Mouse (Mus musculus): ENCODE data around the gene Mrpl34. TPM values are rescaled to one million over a fixed set of nuclear protein-coding genes. Genes with fewer than 3 reads are reported as not detected.

Gene Mrpl34
- polyA plus RNA-seq, 1 experiment from 2014 or later, result 214 TPM

GRCm38 (mm10) chr8:71465733-71466132 lies 974 bp downstream of the Mrpl34 start:
- H3K36me3 ChIP-seq (ENCODE audit: control insufficient read depth, insufficient read depth, low read length), result peaks cover 12% of the 10 kb centered on the region

DNA sequence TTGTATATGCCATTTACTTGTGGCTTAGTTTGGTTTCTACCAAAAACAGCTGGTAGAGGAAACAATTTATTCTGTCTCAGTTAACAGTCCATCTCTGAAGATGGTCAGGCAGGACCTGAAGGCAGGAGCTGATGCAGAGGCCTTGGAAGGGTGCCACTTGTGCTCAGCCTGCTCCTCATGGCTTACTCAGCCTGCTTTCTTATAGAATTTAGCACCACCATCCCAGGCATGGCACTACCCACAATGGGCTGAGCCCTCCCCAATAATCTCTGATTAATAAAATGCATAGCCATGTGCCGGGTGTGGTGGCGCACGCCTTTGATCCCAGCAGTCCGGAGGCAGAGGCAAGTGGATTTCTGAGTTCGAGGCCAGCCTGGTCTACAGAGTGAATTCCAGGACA lies 1.4 kb downstream of the Mrpl34 start:
- H3K4me3 ChIP-seq (ENCODE audit: low read depth, low read length), result no peak overlapping the region
- H3K36me3 ChIP-seq (ENCODE audit: control insufficient read depth, insufficient read depth, low read length), result peaks cover 12% of the 10 kb centered on the region
- DNase-seq (ENCODE audit: low spot score), result no peak
- ATAC-seq, result no peak
- no peaks in the 10 kb centered on the region for H3K9me3 ChIP-seq (replicated peaks; ENCODE audit: control insufficient read depth, low read length)
- no peaks in the 10 kb centered on the region for H3K27me3 ChIP-seq (replicated peaks; ENCODE audit: control insufficient read depth, insufficient read depth, low read length)
- H3K4me2 ChIP-seq (ENCODE audit: low read length), result no peak overlapping the region
- 97% methylated on average over 5 of the region's 5 CpGs for WGBS
- no peak overlapping the region for H3K9ac ChIP-seq (ENCODE audit: low read length)
- no peak overlapping the region for H3K27ac ChIP-seq (ENCODE audit: low read depth, low read length)
- H3K4me1 ChIP-seq (ENCODE audit: control insufficient read depth, insufficient read depth, low read length), result peaks cover 27% of the 10 kb centered on the region

More at GRCm38 (mm10) chr8:71465733-71466132, 974 bp downstream of the Mrpl34 start:
- 85% methylated on average over 8 of the region's 8 CpGs for WGBS
- Histone ChIP-seq H3K9me3 (replicated peaks; ENCODE audit: control insufficient read depth, low read length) (no peaks in the 10 kb centered on the region), H3K9ac (ENCODE audit: low read length) (peak overlapping the region; percentile 75), H3K4me3 (ENCODE audit: low read depth, low read length) (peak overlapping the region; percentile 75), H3K27ac (ENCODE audit: low read depth, low read length) (no peak overlapping the region; the same call in 1 of the 2 replicates), H3K4me2 (ENCODE audit: low read length) (peak overlapping the region; percentile 76), H3K27me3 (replicated peaks; ENCODE audit: control insufficient read depth, insufficient read depth, low read length) (no peaks in the 10 kb centered on the region), H3K4me1 (ENCODE audit: control insufficient read depth, insufficient read depth, low read length) (peaks cover 27% of the 10 kb centered on the region)
- ATAC-seq (no peak), DNase-seq (ENCODE audit: low spot score) (no peak)

GRCm38 (mm10) chr8:71467201-71467600 lies 2.4 kb downstream of the Mrpl34 start:
- no peak overlapping the region for H3K4me2 ChIP-seq (ENCODE audit: low read length)
- peaks cover 15% of the 10 kb centered on the region for H3K36me3 ChIP-seq (ENCODE audit: control insufficient read depth, insufficient read depth, low read length)
- ATAC-seq, result no peak
- 96% methylated on average over 2 of the region's 2 CpGs for WGBS
- H3K9me3 ChIP-seq (replicated peaks; ENCODE audit: control insufficient read depth, low read length), result no peaks in the 10 kb centered on the region
- DNase-seq (ENCODE audit: low spot score), result no peak
- no peak overlapping the region for H3K27ac ChIP-seq (ENCODE audit: low read depth, low read length)
- H3K4me1 ChIP-seq (ENCODE audit: control insufficient read depth, insufficient read depth, low read length), result peaks cover 24% of the 10 kb centered on the region
- no peak overlapping the region for H3K4me3 ChIP-seq (ENCODE audit: low read depth, low read length)
- no peaks in the 10 kb centered on the region for H3K27me3 ChIP-seq (replicated peaks; ENCODE audit: control insufficient read depth, insufficient read depth, low read length)
- H3K9ac ChIP-seq (ENCODE audit: low read length), result no peak overlapping the region

GRCm38 (mm10) chr8:71468001-71468400 lies 3.2 kb downstream of the Mrpl34 start:
- Histone ChIP-seq H3K4me1 (ENCODE audit: control insufficient read depth, insufficient read depth, low read length) (peaks cover 19% of the 10 kb centered on the region), H3K4me3 (ENCODE audit: low read depth, low read length) (no peak overlapping the region), H3K36me3 (ENCODE audit: control insufficient read depth, insufficient read depth, low read length) (peaks cover 23% of the 10 kb centered on the region), H3K9ac (ENCODE audit: low read length) (no peak overlapping the region), H3K9me3 (replicated peaks; ENCODE audit: control insufficient read depth, low read length) (no peaks in the 10 kb centered on the region), H3K27me3 (replicated peaks; ENCODE audit: control insufficient read depth, insufficient read depth, low read length) (no peaks in the 10 kb centered on the region), H3K27ac (ENCODE audit: low read depth, low read length) (no peak overlapping the region), H3K4me2 (ENCODE audit: low read length) (no peak overlapping the region)
- 91% methylated on average over 1 of the region's 1 CpGs for WGBS
- ATAC-seq (no peak), DNase-seq (ENCODE audit: low spot score) (no peak)

DNA sequence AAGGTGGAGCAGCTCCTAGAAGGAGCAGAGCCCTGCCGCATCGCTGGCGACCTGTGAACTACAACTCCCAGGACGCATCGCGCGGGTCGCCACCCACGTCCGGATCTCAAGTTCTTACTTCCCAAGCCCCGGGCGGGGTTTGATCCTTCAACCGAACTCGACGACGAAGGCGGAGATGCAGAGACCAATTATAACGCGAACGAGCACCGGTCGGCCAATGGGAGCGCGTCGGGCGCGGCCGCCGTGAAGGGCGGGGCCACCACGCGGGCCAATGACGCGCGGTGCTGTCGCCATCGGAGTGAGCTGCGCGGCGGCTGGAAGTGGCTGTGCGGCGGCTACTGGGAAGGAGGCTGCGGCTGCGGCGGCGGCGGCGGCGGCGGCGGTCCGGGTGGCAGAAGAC lies 4.2 kb downstream of the Mrpl34 start, which contains the start of gene Dda1:
Gene Dda1 (plus strand): TSS at position 284 of the 400 bp plus-strand sequence.
- peak within 1 kb of the TSS; percentile 77 for H3K9ac ChIP-seq (ENCODE audit: low read length)
- no peaks in the 10 kb centered on the region for H3K27me3 ChIP-seq (replicated peaks; ENCODE audit: control insufficient read depth, insufficient read depth, low read length)
- WGBS, result 0% methylated on average over 52 of the region's 52 CpGs
- H3K27ac ChIP-seq (ENCODE audit: low read depth, low read length), result peak within 1 kb of the TSS; percentile 80; the same call in 1 of the 2 replicates
- peak within 1 kb of the TSS; percentile 92 for H3K4me2 ChIP-seq (ENCODE audit: low read length)
- no peaks in the 10 kb centered on the region for H3K9me3 ChIP-seq (replicated peaks; ENCODE audit: control insufficient read depth, low read length)
- DNase-seq (ENCODE audit: low spot score) (peak; percentile 100), ATAC-seq (peak; percentile 91)
- H3K36me3 ChIP-seq (ENCODE audit: control insufficient read depth, insufficient read depth, low read length), result peaks cover 33% of the 10 kb centered on the region
- H3K4me3 ChIP-seq (ENCODE audit: low read depth, low read length), result peak within 1 kb of the TSS; percentile 74
- H3K4me1 ChIP-seq (ENCODE audit: control insufficient read depth, insufficient read depth, low read length), result peaks cover 16% of the 10 kb centered on the region

GRCm38 (mm10) chr8:71469411-71469810 lies 4.7 kb downstream of the Mrpl34 start:
- H3K9ac ChIP-seq (ENCODE audit: low read length), result peak overlapping the region; percentile 77
- peaks cover 38% of the 10 kb centered on the region for H3K36me3 ChIP-seq (ENCODE audit: control insufficient read depth, insufficient read depth, low read length)
- under 1% methylated on average over 24 of the region's 24 CpGs for WGBS
- peaks cover 13% of the 10 kb centered on the region for H3K4me1 ChIP-seq (ENCODE audit: control insufficient read depth, insufficient read depth, low read length)
- ATAC-seq (peak; percentile 50), DNase-seq (ENCODE audit: low spot score) (peak; percentile 86)
- peak overlapping the region; percentile 74 for H3K4me3 ChIP-seq (ENCODE audit: low read depth, low read length)
- H3K9me3 ChIP-seq (replicated peaks; ENCODE audit: control insufficient read depth, low read length), result no peaks in the 10 kb centered on the region
- H3K4me2 ChIP-seq (ENCODE audit: low read length), result peak overlapping the region; percentile 92
- no peaks in the 10 kb centered on the region for H3K27me3 ChIP-seq (replicated peaks; ENCODE audit: control insufficient read depth, insufficient read depth, low read length)
- peak overlapping the region; percentile 80; the same call in 1 of the 2 replicates for H3K27ac ChIP-seq (ENCODE audit: low read depth, low read length)

- peak overlapping the region; percentile 74 for H3K4me3 ChIP-seq (ENCODE audit: low read depth, low read length)
- 84% methylated on average over 3 of the region's 3 CpGs for WGBS
- H3K36me3 ChIP-seq (ENCODE audit: control insufficient read depth, insufficient read depth, low read length), result peaks cover 47% of the 10 kb centered on the region
- peaks cover 13% of the 10 kb centered on the region for H3K4me1 ChIP-seq (ENCODE audit: control insufficient read depth, insufficient read depth, low read length)
- H3K27me3 ChIP-seq (replicated peaks; ENCODE audit: control insufficient read depth, insufficient read depth, low read length), result no peaks in the 10 kb centered on the region
- H3K27ac ChIP-seq (ENCODE audit: low read depth, low read length), result no peak overlapping the region
- peak overlapping the region; percentile 92 for H3K4me2 ChIP-seq (ENCODE audit: low read length)
- DNase-seq (ENCODE audit: low spot score) (no peak), ATAC-seq (no peak)
- no peaks in the 10 kb centered on the region for H3K9me3 ChIP-seq (replicated peaks; ENCODE audit: control insufficient read depth, low read length)
- H3K9ac ChIP-seq (ENCODE audit: low read length), result peak overlapping the region; percentile 77
Measured at GRCm38 (mm10) chr8:71470146-71470912, 5.6 kb downstream of the Mrpl34 start.

DNA sequence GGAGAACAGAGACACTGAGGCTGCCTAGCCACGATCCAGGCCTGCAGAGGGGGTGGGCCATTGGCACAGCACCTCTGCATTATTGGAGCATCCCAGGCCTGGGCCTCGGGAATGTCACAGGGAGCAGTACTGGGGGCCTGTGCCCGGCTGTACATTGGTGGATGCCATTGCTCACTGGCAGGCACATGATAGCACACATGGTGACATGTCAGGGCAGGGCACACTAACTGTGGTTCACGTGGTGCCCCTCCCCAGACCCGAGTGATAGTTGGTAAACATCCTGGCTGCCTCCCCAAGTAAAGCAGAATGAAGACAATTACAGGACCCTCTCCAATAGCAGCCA lies 6.1 kb downstream of the Mrpl34 start:
- Histone ChIP-seq H3K9me3 (replicated peaks; ENCODE audit: control insufficient read depth, low read length) (no peaks in the 10 kb centered on the region), H3K4me2 (ENCODE audit: low read length) (no peak overlapping the region), H3K27me3 (replicated peaks; ENCODE audit: control insufficient read depth, insufficient read depth, low read length) (no peaks in the 10 kb centered on the region), H3K4me1 (ENCODE audit: control insufficient read depth, insufficient read depth, low read length) (peaks cover 10% of the 10 kb centered on the region), H3K4me3 (ENCODE audit: low read depth, low read length) (no peak overlapping the region), H3K9ac (ENCODE audit: low read length) (no peak overlapping the region), H3K36me3 (ENCODE audit: control insufficient read depth, insufficient read depth, low read length) (peaks cover 51% of the 10 kb centered on the region), H3K27ac (ENCODE audit: low read depth, low read length) (no peak overlapping the region)
- 72% methylated on average over 5 of the region's 5 CpGs for WGBS
- no peak for ATAC-seq
- no peak for DNase-seq (ENCODE audit: low spot score)

DNA sequence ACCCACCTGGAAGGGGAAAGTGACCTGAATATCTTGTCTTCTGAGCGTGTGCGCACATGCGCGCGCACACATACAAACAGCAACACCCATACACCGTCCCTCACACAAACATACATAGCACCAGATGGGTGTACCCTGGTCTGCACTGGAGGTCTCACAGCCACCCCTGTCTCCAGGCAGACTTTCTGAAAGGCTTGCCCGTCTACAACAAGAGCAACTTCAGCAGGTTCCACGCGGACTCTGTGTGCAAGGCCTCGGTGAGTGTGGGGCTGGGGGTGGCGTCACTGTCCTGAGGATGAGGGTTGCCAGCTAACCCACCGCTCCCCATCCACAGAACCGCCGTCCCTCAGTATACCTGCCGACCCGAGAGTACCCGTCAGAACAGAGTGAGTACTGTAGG lies 7.1 kb downstream of the Mrpl34 start:
- Histone ChIP-seq H3K36me3 (ENCODE audit: control insufficient read depth, insufficient read depth, low read length) (peaks cover 51% of the 10 kb centered on the region), H3K4me3 (ENCODE audit: low read depth, low read length) (no peak overlapping the region), H3K9me3 (replicated peaks; ENCODE audit: control insufficient read depth, low read length) (no peaks in the 10 kb centered on the region), H3K4me2 (ENCODE audit: low read length) (no peak overlapping the region), H3K9ac (ENCODE audit: low read length) (no peak overlapping the region), H3K27ac (ENCODE audit: low read depth, low read length) (no peak overlapping the region), H3K27me3 (replicated peaks; ENCODE audit: control insufficient read depth, insufficient read depth, low read length) (no peaks in the 10 kb centered on the region), H3K4me1 (ENCODE audit: control insufficient read depth, insufficient read depth, low read length) (peaks cover 10% of the 10 kb centered on the region)
- ATAC-seq, result no peak
- no peak for DNase-seq (ENCODE audit: low spot score)
- WGBS, result 94% methylated on average over 17 of the region's 17 CpGs

Measured in forebrain, embryonic 14.5 days (tissue).